Mouse (Mus musculus) embryonic fibroblast, embryonic 13.5 days (primary cell): ENCODE data around the gene Tshz2.

Experiments used
- CTCF ChIP-seq: IDR thresholded peaks from 2 replicates; pipeline ENCODE4 v1.5.1; 2011; ENCODE audit warnings: mild to moderate bottlenecking, control low read depth, low read length, moderate library complexity, borderline replicate concordance; ENCODE audit not compliant: insufficient read depth
- POLR2A ChIP-seq: IDR thresholded peaks from 2 replicates; pipeline ENCODE4 v1.6.1; 2011; ENCODE audit warnings: low read depth, mild to moderate bottlenecking, control low read depth, low read length, moderate library complexity

GRCm38 (mm10) chr2:169597971-169598370 lies 34.8 kb upstream of the Tshz2 start:
- TF ChIP-seq CTCF (no peak), POLR2A (no peak)
